Mouse (Mus musculus) midbrain, embryonic 12.5 days (tissue): ENCODE data around the gene Setd1b. TPM values are rescaled to one million over a fixed set of nuclear protein-coding genes. Genes with fewer than 3 reads are reported as not detected.

Experiments used
- ATAC-seq: fragments of 200-750 bp; cut with Nextera tagmentation; 2 replicates; pipeline ENCODE4 v1.8.0; 2017; ENCODE audit warnings: low read depth, moderate TSS enrichment, moderate library complexity; ENCODE audit not compliant: low FRiP score
- H3K27ac ChIP-seq: fragments of 300-500 bp; sonication (generic); replicated peaks from 2 replicates; pipeline ENCODE4 v1.5.1; 2016; ENCODE audit warnings: mild to moderate bottlenecking
- H3K27me3 ChIP-seq: fragments of 300-500 bp; sonication (generic); 2 replicates; pipeline ENCODE4 v1.6.1; 2016; ENCODE audit warnings: mild to moderate bottlenecking
- H3K36me3 ChIP-seq: fragments of 300-500 bp; sonication (generic); 2 replicates; pipeline ENCODE4 v1.6.1; 2016
- H3K4me1 ChIP-seq: fragments of 300-500 bp; sonication (generic); 2 replicates; pipeline ENCODE4 v1.6.1; 2016
- H3K4me2 ChIP-seq: fragments of 300-500 bp; sonication (generic); replicated peaks from 2 replicates; pipeline ENCODE4 v1.6.1; 2016; ENCODE audit warnings: mild to moderate bottlenecking, moderate library complexity
- H3K4me3 ChIP-seq: fragments of 300-500 bp; sonication (generic); 2 replicates; pipeline ENCODE4 v1.5.1; 2016; ENCODE audit warnings: mild to moderate bottlenecking
- H3K9ac ChIP-seq: fragments of 300-500 bp; sonication (generic); replicated peaks from 2 replicates; pipeline ENCODE4 v1.6.1; 2016; ENCODE audit warnings: mild to moderate bottlenecking, moderate library complexity
- H3K9me3 ChIP-seq: fragments of 300-500 bp; sonication (generic); 2 replicates; pipeline ENCODE4 v1.6.1; 2016; ENCODE audit warnings: mild to moderate bottlenecking
- WGBS: fragments of 180-500 bp; shearing (Covaris S2); methylation state at CpG from one replicate; pipeline ENCODE4 v1.1.7; 2016; 5-methylcytosine and 5-hydroxymethylcytosine counted together
- polyA plus RNA-seq: library from polyadenylated mRNA; unstranded; fragments of >200 nt; fragmentation: Nextera tagmentation; extraction: Ambion mirVana; gene quantifications from 2 replicates; pipeline ENCODE4 v1.2.1, GENCODE M21; 2016

Setd1b gene
- polyA plus RNA-seq, 1 experiment from 2014 or later = 13.2 TPM

DNA sequence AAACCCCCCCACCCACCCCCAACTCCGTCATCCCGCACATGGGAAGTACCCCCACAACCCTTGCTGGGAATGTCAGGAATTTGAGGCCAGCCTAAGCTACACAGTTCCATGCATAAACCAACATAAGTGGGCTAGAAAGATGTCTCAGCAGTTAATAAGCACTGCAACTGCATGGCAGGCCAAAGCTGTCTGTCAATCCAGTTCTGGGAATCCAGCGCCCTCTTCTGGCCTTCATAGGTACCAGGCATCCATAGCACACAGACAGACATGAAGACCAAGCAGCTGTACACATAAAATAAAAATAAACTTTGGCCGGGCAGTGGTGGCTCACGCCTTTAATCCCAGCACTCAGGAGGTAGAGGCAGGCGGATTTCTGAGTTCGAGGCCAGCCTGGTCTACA is 13.4 kb downstream of the Setd1b start:
- Histone ChIP-seq H3K9me3 (no peaks in the 10 kb centered on the region), H3K27me3 (no peaks in the 10 kb centered on the region), H3K4me2 (no peak overlapping the region), H3K4me1 (peaks cover 11% of the 10 kb centered on the region), H3K4me3 (no peak overlapping the region), H3K36me3 (peaks cover 80% of the 10 kb centered on the region), H3K27ac (no peak overlapping the region), H3K9ac (no peak overlapping the region)
- no peak for ATAC-seq
- 55% methylated on average over 7 of the region's 7 CpGs for WGBS

- H3K4me2 ChIP-seq = no peak overlapping the region
- no peak overlapping the region for H3K4me3 ChIP-seq
- no peak for ATAC-seq
- no peaks in the 10 kb centered on the region for H3K4me1 ChIP-seq
- H3K36me3 ChIP-seq = peaks cover 88% of the 10 kb centered on the region
- no peaks in the 10 kb centered on the region for H3K27me3 ChIP-seq
- no peak overlapping the region for H3K27ac ChIP-seq
- no peak overlapping the region for H3K9ac ChIP-seq
- WGBS = 86% methylated on average over 12 of the region's 12 CpGs
- H3K9me3 ChIP-seq = no peaks in the 10 kb centered on the region
Measured at GRCm38 (mm10) chr5:123156763-123157162, 14.8 kb downstream of the Setd1b start.

DNA sequence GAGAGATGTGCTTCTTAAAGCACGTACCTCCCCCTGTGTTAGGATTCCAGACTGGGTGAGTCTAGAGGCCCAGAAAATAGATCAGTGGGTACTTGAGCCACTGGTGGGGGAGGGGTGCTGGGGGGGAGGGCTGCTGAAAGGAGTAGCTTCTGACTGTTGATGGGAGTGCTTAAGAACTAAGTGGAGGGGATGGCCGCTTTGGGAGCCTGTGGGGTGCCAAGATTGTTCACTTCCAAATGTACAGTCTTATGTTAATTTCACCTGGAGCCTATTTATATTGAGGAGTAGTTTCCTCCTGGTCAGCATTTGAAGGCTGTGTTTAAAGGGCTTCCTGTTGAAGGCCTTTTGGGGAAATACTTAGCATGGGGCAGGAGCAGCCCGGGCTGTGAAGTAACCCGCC is 16.0 kb downstream of the Setd1b start:
- ATAC-seq = no peak
- no peaks in the 10 kb centered on the region for H3K9me3 ChIP-seq
- no peak overlapping the region for H3K9ac ChIP-seq
- no peaks in the 10 kb centered on the region for H3K4me1 ChIP-seq
- H3K27me3 ChIP-seq = no peaks in the 10 kb centered on the region
- H3K4me3 ChIP-seq = no peak overlapping the region
- H3K27ac ChIP-seq = no peak overlapping the region
- WGBS = 91% methylated on average over 4 of the region's 4 CpGs
- peaks cover 88% of the 10 kb centered on the region for H3K36me3 ChIP-seq
- no peak overlapping the region for H3K4me2 ChIP-seq

- Histone ChIP-seq H3K4me1 (no peaks in the 10 kb centered on the region), H3K36me3 (peaks cover 88% of the 10 kb centered on the region), H3K4me2 (no peak overlapping the region), H3K27me3 (no peaks in the 10 kb centered on the region), H3K9me3 (no peaks in the 10 kb centered on the region), H3K27ac (no peak overlapping the region), H3K9ac (no peak overlapping the region), H3K4me3 (no peak overlapping the region)
- WGBS = 92% methylated on average over 4 of the region's 4 CpGs
- ATAC-seq = no peak
Measured at GRCm38 (mm10) chr5:123159446-123159845, 17.5 kb downstream of the Setd1b start.

DNA sequence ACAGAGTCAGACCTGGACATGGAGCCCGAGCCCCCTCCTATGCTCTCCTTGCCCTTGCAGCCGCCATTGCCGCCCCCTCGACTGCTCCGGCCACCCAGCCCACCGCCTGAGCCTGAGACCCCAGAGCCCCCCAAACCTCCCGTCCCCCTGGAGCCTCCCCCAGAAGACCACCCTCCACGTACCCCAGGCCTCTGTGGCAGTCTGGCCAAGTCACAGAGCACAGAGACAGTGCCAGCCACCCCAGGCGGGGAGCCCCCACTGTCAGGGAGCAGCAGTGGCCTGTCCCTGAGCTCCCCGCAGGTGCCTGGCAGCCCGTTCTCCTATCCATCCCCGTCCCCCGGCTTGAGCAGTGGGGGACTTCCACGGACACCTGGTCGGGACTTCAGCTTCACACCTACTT is 17.9 kb downstream of the Setd1b start:
- no peaks in the 10 kb centered on the region for H3K9me3 ChIP-seq
- no peaks in the 10 kb centered on the region for H3K27me3 ChIP-seq
- peaks cover 88% of the 10 kb centered on the region for H3K36me3 ChIP-seq
- no peaks in the 10 kb centered on the region for H3K4me1 ChIP-seq
- ATAC-seq = no peak
- 94% methylated on average over 15 of the region's 15 CpGs for WGBS
- H3K4me2 ChIP-seq = no peak overlapping the region
- no peak overlapping the region for H3K27ac ChIP-seq
- no peak overlapping the region for H3K9ac ChIP-seq
- no peak overlapping the region for H3K4me3 ChIP-seq

DNA sequence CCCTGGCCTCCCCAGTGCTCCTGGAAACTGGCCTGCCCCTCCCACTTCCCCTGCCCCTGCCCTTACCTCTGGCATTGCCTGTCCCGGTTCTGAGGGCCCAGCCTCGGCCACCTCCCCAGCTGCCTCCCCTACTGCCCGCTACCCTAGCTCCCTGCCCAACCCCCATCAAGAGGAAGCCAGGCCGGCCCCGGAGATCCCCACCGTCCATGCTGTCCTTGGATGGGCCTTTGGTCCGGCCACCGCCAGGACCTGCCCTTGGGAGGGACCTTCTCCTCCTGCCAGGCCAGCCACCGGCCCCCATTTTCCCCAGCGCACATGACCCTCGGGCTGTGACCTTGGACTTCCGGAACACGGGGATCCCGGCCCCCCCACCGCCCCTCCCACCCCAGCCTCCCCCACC is 18.3 kb downstream of the Setd1b start:
- Histone ChIP-seq H3K9me3 (no peaks in the 10 kb centered on the region), H3K27me3 (no peaks in the 10 kb centered on the region), H3K9ac (no peak overlapping the region), H3K4me2 (no peak overlapping the region), H3K27ac (no peak overlapping the region), H3K4me1 (no peaks in the 10 kb centered on the region), H3K4me3 (no peak overlapping the region), H3K36me3 (peaks cover 83% of the 10 kb centered on the region)
- no peak for ATAC-seq
- 93% methylated on average over 15 of the region's 15 CpGs for WGBS

- no peaks in the 10 kb centered on the region for H3K4me1 ChIP-seq
Measured at GRCm38 (mm10) chr5:123162942-123163341, 20.9 kb downstream of the Setd1b start.

DNA sequence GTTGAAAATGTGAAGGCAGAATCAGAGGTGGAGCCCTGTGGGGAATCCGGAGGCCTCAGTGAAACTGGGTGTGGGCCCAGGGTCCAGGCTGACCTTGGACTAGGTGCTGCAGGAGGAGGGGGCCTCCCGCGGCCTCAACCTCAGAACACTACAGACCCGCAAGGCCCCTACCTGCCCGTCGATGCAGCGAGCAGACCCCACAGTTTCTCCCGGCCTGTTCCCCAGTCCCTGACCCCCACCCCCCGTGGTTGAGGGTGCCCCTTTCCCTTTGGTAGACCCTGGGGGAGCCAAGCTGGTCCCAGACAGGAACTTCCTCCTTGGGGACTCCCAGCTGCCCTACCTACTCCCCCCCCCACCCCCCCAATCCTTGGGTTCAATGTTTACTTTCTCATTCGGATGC is 24.4 kb downstream of the Setd1b start:
- no peak overlapping the region for H3K4me3 ChIP-seq
- 88% methylated on average over 10 of the region's 10 CpGs for WGBS
- peaks cover 50% of the 10 kb centered on the region for H3K36me3 ChIP-seq

More at GRCm38 (mm10) chr5:123162942-123163341, 20.9 kb downstream of the Setd1b start:
- H3K27me3 ChIP-seq = no peaks in the 10 kb centered on the region
- 86% methylated on average over 9 of the region's 9 CpGs for WGBS
- H3K27ac ChIP-seq = no peak overlapping the region
- ATAC-seq = no peak
- H3K4me3 ChIP-seq = no peak overlapping the region
- no peaks in the 10 kb centered on the region for H3K9me3 ChIP-seq
- peaks cover 85% of the 10 kb centered on the region for H3K36me3 ChIP-seq
- no peak overlapping the region for H3K4me2 ChIP-seq
- H3K9ac ChIP-seq = no peak overlapping the region

DNA sequence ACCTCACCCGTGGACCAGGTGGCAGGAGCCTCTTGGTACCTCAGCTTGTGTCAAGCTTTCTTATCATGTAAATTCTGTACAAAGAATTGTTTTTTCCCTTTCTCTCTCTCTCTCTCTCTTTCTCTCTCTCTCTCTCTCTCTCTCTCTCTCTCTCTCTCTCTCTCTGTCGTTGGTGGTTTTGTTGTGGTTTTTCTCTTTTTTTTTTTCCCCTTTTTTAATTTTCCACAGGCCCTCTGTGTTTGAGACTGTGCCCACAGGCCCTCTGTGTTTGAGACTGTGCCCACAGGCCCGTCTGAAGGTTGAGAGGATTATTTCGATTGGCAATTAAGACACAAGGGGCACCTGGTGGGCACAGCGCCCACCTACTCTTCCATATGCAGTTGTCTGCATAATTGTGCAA is 25.6 kb downstream of the Setd1b start:
- WGBS = 75% methylated on average over 5 of the region's 5 CpGs
- Histone ChIP-seq H3K9me3 (no peaks in the 10 kb centered on the region), H3K4me3 (no peak overlapping the region), H3K9ac (no peak overlapping the region), H3K36me3 (peaks cover 38% of the 10 kb centered on the region), H3K4me2 (no peak overlapping the region), H3K4me1 (0 out of 2 replicates have a peak, but pooled peaks cover 4% of the 10 kb centered on the region), H3K27ac (no peak overlapping the region), H3K27me3 (0 out of 2 replicates have a peak, but pooled peaks cover 3% of the 10 kb centered on the region)
- no peak for ATAC-seq

More for the DNA sequence above, 24.4 kb downstream of the Setd1b start:
- ATAC-seq = no peak
- 0 out of 2 replicates have a peak, but pooled peaks cover 3% of the 10 kb centered on the region for H3K4me1 ChIP-seq
- no peak overlapping the region for H3K27ac ChIP-seq
- H3K9ac ChIP-seq = no peak overlapping the region
- H3K27me3 ChIP-seq = no peaks in the 10 kb centered on the region
- no peak overlapping the region for H3K4me2 ChIP-seq
- H3K9me3 ChIP-seq = no peaks in the 10 kb centered on the region

DNA sequence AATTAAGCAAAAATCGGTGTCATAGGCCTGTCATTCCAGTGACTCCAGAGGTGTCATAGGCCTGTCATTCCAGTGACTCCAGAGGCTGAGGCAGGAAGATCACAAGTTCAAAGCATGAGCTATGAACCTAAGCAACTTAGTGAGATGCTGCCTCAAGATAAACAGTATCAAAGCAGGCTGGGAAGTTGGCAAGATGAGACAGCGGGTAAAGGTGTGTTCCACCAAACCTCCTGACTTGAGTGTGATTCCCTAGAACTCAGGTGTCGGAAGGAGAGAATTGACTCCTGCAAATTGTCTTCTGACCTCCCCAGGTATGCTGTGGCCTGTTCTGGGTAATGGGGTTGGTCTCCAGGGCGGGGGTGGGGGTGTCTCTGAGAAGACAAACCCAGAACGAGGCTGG is 27.3 kb downstream of the Setd1b start, which contains the start of gene Psmd9:
Psmd9 (plus strand) TSS at position 130 of the 400 bp plus-strand sequence.
- Histone ChIP-seq H3K4me3 (no peak within 1 kb of the TSS), H3K4me2 (no peak within 1 kb of the TSS), H3K27ac (0 out of 2 replicates have a peak within 1 kb of the TSS, but pooled peaks have one; percentile 15), H3K27me3 (0 out of 2 replicates have a peak, but pooled peaks cover 6% of the 10 kb centered on the region), H3K36me3 (peaks cover 21% of the 10 kb centered on the region), H3K9ac (no peak within 1 kb of the TSS), H3K9me3 (no peaks in the 10 kb centered on the region), H3K4me1 (0 out of 2 replicates have a peak, but pooled peaks cover 4% of the 10 kb centered on the region)
- WGBS = 90% methylated on average over 5 of the region's 5 CpGs
- no peak for ATAC-seq

GRCm38 (mm10) chr5:123170365-123170764 is 28.4 kb downstream of the Setd1b start:
- Histone ChIP-seq H3K27ac (0 out of 2 replicates have a peak overlapping the region, but pooled peaks have one; percentile 15), H3K4me1 (0 out of 2 replicates have a peak, but pooled peaks cover 4% of the 10 kb centered on the region), H3K27me3 (0 out of 2 replicates have a peak, but pooled peaks cover 6% of the 10 kb centered on the region), H3K4me2 (no peak overlapping the region), H3K9me3 (no peaks in the 10 kb centered on the region), H3K4me3 (no peak overlapping the region), H3K36me3 (peaks cover 16% of the 10 kb centered on the region), H3K9ac (no peak overlapping the region)
- no peak for ATAC-seq
- 78% methylated on average over 9 of the region's 9 CpGs for WGBS

DNA sequence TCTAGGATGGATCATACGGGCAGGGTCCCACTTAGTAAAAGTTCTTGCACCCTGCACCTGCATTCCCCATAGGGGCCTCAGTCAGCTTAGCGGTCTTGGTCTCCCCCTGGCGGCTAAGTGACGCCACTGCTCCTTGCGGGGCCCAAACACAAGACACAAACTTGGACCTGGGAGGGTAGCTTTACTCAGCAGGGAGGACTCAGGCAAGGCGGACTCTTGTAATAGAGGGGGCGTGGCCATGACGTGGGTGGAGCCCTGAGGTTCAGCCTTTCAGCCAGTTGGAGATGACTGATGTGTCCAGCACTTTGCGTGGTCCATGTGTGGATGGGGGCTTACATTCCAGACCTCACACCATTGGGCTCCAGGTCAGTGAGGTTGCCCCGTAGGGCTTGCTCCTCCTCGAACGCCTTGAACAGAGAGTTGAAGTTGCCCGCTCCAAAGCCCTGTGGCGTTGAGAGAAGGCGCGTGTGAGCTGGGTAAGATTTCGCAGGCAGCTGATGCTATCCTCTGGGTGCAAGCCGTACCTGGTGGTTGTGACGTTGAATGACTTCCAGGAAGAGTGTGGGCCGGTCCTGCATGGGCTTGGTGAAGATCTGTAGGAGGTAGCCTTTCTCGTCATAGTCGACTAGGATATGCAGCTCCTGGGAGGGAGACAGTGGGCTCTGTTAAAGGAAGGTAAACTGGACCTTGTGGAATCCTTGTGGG is 29.8 kb downstream of the Setd1b start:
- Histone ChIP-seq H3K9ac (no peak overlapping the region), H3K4me2 (peak overlapping the region; percentile 43), H3K36me3 (peaks cover 3% of the 10 kb centered on the region), H3K4me3 (peak overlapping the region; percentile 5; the same call in 1 of the 2 replicates), H3K27me3 (0 out of 2 replicates have a peak, but pooled peaks cover 6% of the 10 kb centered on the region), H3K9me3 (no peaks in the 10 kb centered on the region), H3K27ac (no peak overlapping the region), H3K4me1 (0 out of 2 replicates have a peak, but pooled peaks cover 4% of the 10 kb centered on the region)
- ATAC-seq = peak; percentile 60
- WGBS = 16% methylated on average over 22 of the region's 22 CpGs
